Mouse (Mus musculus) midbrain, postnatal 0 days (tissue): Measurements from ENCODE around the gene Elmsan1. TPM values are rescaled to one million over a fixed set of nuclear protein-coding genes. Genes with fewer than 3 reads are reported as not detected.

ENCODE experiments used
- ATAC-seq: fragments of 200-750 bp; cut with Nextera tagmentation; 2 replicates; pipeline ENCODE4 v1.8.0; 2017; ENCODE audit warnings: moderate number of reproducible peaks, mild to moderate bottlenecking, moderate TSS enrichment, moderate library complexity; ENCODE audit not compliant: low FRiP score
- DNase-seq: peaks from one replicate; pipeline ENCODE4 v3.0.0-alpha.2; 2015; ENCODE audit warnings: low spot score
- H3K27ac ChIP-seq: fragments of 300-500 bp; sonication (generic); 2 replicates; pipeline ENCODE4 v1.5.1; 2014; ENCODE audit warnings: low read depth, mild to moderate bottlenecking, low read length, mixed read lengths
- H3K27me3 ChIP-seq: fragments of 300-500 bp; sonication (generic); 2 replicates; pipeline ENCODE4 v1.6.1; 2014; ENCODE audit warnings: low read length, control low read depth, mixed read lengths; ENCODE audit not compliant: insufficient read depth
- H3K36me3 ChIP-seq: fragments of 300-500 bp; sonication (generic); 2 replicates; pipeline ENCODE4 v1.6.1; 2014; ENCODE audit warnings: low read length, control low read depth, mixed read lengths; ENCODE audit not compliant: insufficient read depth
- H3K4me1 ChIP-seq: fragments of 300-500 bp; sonication (generic); 2 replicates; pipeline ENCODE4 v1.6.1; 2014; ENCODE audit warnings: mild to moderate bottlenecking, control low read depth, antibody characterized with exemption, low read length, mixed read lengths; ENCODE audit not compliant: insufficient read depth
- H3K4me2 ChIP-seq: fragments of 300-500 bp; sonication (generic); 2 replicates; pipeline ENCODE4 v1.6.1; 2014; ENCODE audit warnings: low read depth, mild to moderate bottlenecking, low read length, mixed read lengths; ENCODE audit not compliant: poor library complexity, severe bottlenecking
- H3K4me3 ChIP-seq: fragments of 300-500 bp; sonication (generic); 2 replicates; pipeline ENCODE4 v1.5.1; 2014; ENCODE audit warnings: low read depth, mild to moderate bottlenecking, low read length, moderate library complexity
- H3K9ac ChIP-seq: fragments of 300-500 bp; sonication (generic); replicated peaks from 2 replicates; pipeline ENCODE4 v1.6.1; 2014; ENCODE audit warnings: mild to moderate bottlenecking, low read length, moderate library complexity, mixed read lengths; ENCODE audit not compliant: poor library complexity, severe bottlenecking
- H3K9me3 ChIP-seq: fragments of 300-500 bp; sonication (generic); 2 replicates; pipeline ENCODE4 v1.6.1; 2016; ENCODE audit warnings: low read length, control low read depth
- CTCF ChIP-seq: IDR thresholded peaks from 2 replicates; pipeline ENCODE4 v1.5.1; 2016; ENCODE audit warnings: antibody characterized with exemption, mild to moderate bottlenecking
- WGBS: fragments of 180-500 bp; shearing (Covaris S2); extraction: QIAGEN DNeasy Blood & Tissue Kit; methylation state at CpG from one replicate; pipeline ENCODE4 v1.1.7; 2014; 5-methylcytosine and 5-hydroxymethylcytosine counted together
- polyA plus RNA-seq: library from polyadenylated mRNA; unstranded; fragments of >200 nt; fragmentation: Nextera tagmentation; extraction: Ambion mirVana; gene quantifications from 2 replicates; pipeline ENCODE4 v1.2.1, GENCODE M21; 2015
- total RNA-seq: library from RNA; depleted of rRNA; stranded (reverse); fragments of >200 nt; gene quantifications from 2 replicates; pipeline ENCODE4 v1.2.3, GENCODE M21; 2014

Gene Elmsan1
- total and polyA plus RNA-seq, 2 experiments from 2014 or later: 3.0 to 15.6 TPM

DNA sequence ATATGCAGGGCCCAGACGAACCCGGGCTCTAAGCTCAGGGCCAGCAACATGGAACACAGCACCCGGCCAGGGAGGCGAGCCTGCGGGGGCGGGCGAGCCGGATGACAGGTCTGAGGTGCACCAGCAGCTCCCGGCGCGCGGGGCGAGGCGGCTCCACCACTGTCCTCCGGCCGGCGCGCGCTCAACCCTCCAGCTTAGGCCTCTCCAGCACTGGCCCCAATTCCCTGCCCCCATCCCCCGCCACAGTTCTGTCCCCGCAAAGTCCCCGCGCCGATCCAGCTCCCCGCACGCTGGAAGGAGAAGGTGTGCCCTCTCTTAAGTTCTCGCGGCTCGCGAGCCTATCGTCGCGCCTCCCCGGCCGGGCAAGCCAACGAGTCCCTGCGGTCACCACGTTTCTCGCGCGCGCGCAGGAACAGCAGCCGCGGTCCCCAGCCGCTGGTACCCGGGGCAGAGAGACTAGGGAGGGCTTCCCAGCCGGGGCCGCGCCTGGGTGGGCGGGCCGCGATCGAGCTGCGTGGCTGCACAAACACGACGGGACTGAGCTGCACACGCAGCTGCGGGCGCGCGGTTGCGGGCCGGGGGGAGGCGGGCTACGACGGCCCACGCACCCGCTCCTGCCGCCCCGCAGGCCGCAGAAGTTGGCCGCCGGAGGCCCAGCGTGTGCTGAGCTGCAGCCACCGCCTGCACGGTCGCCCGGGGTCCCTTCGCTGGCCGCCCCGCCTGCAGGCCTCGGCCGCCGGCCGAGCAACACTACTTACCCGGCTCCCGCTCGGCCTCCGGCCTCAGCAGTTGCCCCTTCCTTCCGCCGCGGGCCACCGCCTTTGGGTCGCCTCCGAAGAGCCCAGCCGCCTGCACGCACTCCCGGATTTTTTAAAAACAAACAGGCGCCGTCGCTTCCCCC, 25.7 kb downstream of the Elmsan1 start:
- Histone ChIP-seq H3K36me3 (no peaks in the 10 kb centered on the region), H3K4me2 (peak overlapping the region; percentile 96), H3K4me3 (peak overlapping the region; percentile 66), H3K27me3 (no peaks in the 10 kb centered on the region), H3K9me3 (no peaks in the 10 kb centered on the region), H3K27ac (peak overlapping the region; percentile 89), H3K9ac (peak overlapping the region; percentile 79), H3K4me1 (peaks cover 7% of the 10 kb centered on the region; the same call in 1 of the 2 replicates)
- WGBS: under 1% methylated on average over 70 of the region's 102 CpGs
- ATAC-seq (peak; percentile 76), DNase-seq (peak; percentile 81)
- no peak for TF ChIP-seq CTCF

DNA sequence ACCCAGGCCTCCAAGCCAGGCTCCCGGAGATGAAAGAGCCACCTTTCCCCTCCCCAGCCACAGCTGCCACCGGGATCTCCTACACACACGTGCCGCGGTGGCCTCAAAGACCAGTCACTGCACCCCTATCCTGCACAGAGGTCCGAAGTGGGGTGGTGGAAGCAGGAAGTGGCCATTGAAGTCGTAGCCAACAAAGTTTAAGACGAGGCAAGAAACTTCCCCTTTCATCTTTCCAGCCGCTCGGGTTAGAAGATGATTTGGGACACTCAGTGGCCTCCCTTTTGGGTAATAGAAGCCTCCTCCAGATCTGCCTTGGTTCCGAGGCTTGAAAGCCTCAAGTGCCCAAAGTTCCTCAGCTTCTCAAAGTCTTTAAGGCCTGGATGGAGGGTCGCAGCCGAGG, 26.4 kb downstream of the Elmsan1 start:
- no peaks in the 10 kb centered on the region for H3K27me3 ChIP-seq
- peak overlapping the region; percentile 66 for H3K4me3 ChIP-seq
- peak overlapping the region; percentile 96 for H3K4me2 ChIP-seq
- H3K4me1 ChIP-seq: peaks cover 7% of the 10 kb centered on the region; the same call in 1 of the 2 replicates
- H3K27ac ChIP-seq: peak overlapping the region; percentile 89; the same call in 1 of the 2 replicates
- WGBS: 6% methylated on average over 13 of the region's 13 CpGs
- H3K9ac ChIP-seq: peak overlapping the region; percentile 79
- no peaks in the 10 kb centered on the region for H3K36me3 ChIP-seq
- no peak for ATAC-seq
- H3K9me3 ChIP-seq: no peaks in the 10 kb centered on the region
- no peak for TF ChIP-seq CTCF
- no peak for DNase-seq

DNA sequence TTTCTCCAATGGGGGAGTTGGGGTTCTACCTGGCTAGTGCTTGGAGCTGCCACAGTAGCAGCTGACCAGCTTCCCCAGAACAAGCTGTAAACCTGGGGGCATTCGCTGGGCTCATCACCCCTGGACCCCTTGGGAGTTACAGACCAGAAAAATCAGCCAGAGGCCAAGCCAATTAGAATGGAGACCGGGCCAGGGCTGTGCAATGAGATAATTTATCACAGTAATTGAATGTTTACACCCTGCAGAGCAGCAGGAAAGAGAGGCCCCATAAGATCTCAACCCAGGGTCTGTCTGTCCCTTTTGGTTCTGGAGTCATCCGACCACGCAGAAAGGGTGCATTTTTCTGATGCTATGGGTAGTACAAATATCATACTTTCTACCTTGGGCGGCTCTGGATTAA, 26.9 kb downstream of the Elmsan1 start:
- no peak for ATAC-seq
- H3K27me3 ChIP-seq: no peaks in the 10 kb centered on the region
- 19% methylated on average over 5 of the region's 5 CpGs for WGBS
- no peaks in the 10 kb centered on the region for H3K36me3 ChIP-seq
- no peak overlapping the region for H3K27ac ChIP-seq
- no peak for TF ChIP-seq CTCF
- peak overlapping the region; percentile 66 for H3K4me3 ChIP-seq
- no peak overlapping the region for H3K9ac ChIP-seq
- H3K4me1 ChIP-seq: peaks cover 7% of the 10 kb centered on the region; the same call in 1 of the 2 replicates
- no peaks in the 10 kb centered on the region for H3K9me3 ChIP-seq
- peak overlapping the region; percentile 96 for H3K4me2 ChIP-seq
- no peak for DNase-seq

DNA sequence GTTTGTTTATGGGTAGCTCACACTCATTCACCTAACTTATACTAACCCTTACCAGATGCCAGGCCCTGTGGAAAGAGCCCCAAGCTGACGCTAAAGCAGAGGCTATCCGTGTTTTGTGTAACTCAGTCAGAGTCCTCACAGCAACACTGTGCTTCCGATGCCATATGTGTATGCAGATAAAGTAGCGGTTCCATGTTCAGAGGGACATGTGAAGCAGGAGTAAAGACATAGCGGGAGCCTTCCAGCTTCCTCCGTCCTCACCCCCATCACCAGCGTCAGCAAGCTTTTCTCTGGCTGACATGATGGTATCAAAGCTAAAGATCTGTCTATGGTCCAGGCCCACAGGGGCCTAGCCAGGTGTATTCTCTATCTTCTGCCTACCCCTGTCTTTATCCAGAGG, 27.5 kb downstream of the Elmsan1 start:
- peaks cover 7% of the 10 kb centered on the region; the same call in 1 of the 2 replicates for H3K4me1 ChIP-seq
- H3K36me3 ChIP-seq: no peaks in the 10 kb centered on the region
- H3K9me3 ChIP-seq: no peaks in the 10 kb centered on the region
- 61% methylated on average over 7 of the region's 7 CpGs for WGBS
- no peak for DNase-seq
- ATAC-seq: no peak
- peak overlapping the region; percentile 96 for H3K4me2 ChIP-seq
- no peak overlapping the region for H3K27ac ChIP-seq
- TF ChIP-seq CTCF: no peak
- H3K9ac ChIP-seq: no peak overlapping the region
- no peaks in the 10 kb centered on the region for H3K27me3 ChIP-seq
- H3K4me3 ChIP-seq: no peak overlapping the region

DNA sequence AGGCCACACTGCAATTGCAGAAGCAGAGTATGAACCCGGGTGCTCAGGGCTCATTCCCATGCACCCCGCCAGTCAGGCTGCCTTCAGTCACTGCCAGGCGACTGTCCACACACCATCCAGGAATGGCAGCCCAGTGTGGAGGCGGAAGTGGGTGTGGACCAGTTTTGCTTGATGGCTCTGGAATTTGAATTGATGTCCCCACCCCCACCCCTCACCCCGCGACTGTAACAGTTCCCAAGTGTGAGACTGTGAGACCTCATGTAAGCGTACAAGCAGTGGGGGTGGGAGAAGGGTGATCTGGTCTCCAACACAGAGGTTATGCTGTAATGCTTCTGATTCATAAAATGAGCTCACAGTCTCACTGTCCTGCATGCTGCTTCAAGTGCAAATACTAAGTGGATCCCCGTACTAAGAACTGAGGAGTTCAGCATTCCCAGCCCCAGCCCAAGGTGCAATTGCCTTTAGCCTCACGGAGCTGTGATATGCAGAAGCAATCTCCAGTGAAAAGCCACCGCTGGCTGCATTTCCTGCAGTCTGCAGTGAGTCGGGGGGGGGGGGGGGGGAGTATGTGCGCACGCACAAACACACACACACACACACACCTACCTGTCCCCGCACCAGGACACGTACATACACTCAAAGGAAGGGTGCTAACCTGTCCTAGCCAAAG, 28.4 kb downstream of the Elmsan1 start:
- H3K27me3 ChIP-seq: no peaks in the 10 kb centered on the region
- 57% methylated on average over 14 of the region's 15 CpGs for WGBS
- ATAC-seq (no peak), DNase-seq (no peak)
- H3K4me2 ChIP-seq: peak overlapping the region; percentile 29; the same call in 1 of the 2 replicates
- no peak for TF ChIP-seq CTCF
- H3K4me3 ChIP-seq: no peak overlapping the region
- H3K4me1 ChIP-seq: peaks cover 7% of the 10 kb centered on the region; the same call in 1 of the 2 replicates
- no peaks in the 10 kb centered on the region for H3K36me3 ChIP-seq
- no peaks in the 10 kb centered on the region for H3K9me3 ChIP-seq
- H3K27ac ChIP-seq: no peak overlapping the region
- no peak overlapping the region for H3K9ac ChIP-seq
